Mouse (Mus musculus): ENCODE data around the gene Lrmda.

The Lrmda gene

DNA sequence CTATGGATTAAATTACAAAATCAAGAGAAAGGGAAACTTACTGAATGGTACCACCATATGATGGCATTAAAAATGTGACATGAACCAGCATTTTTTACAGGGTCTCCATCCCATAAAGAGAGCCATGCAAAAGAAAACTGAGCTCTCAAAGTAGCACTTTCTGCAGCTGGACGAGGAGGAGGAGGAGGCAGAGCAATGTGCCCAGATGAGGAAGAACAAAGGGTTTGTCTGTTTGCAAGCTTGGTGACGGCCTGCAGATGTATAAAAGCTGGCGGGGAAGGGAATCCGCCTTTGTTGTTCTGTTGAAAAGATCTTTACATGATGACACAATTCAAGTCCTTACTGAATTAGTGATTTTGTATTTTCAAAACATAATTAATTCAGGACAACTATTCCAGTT, 841.1 kb downstream of the Lrmda start:
- no peak for DNase-seq (ENCODE audit: low spot score in 2 of 2)

DNA sequence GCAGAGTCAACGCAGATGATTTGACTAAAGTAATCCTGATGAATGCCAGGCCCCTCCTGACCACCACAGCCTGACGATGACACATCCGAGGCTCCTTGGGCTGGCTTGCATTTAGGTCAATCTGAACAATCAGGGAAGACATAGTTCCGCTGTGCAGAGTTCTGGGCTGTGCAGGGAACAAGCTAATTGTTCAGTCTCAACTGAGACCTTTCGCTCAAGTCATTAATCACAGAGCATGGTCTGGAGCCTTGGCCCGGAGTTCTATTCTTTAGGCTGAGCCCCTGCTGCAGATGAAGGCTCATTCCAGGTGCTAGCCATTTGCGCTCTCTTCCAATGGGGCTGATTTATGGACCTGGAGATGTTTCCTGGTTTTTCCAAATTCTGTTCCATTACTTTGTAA, 844.6 kb downstream of the Lrmda start:
- no peak for DNase-seq (ENCODE audit: low spot score in 2 of 2)

- no peak for DNase-seq (ENCODE audit: low spot score in 2 of 2)
Measured at GRCm38 (mm10) chr14:22874584-22874983, 855.1 kb downstream of the Lrmda start.

DNA sequence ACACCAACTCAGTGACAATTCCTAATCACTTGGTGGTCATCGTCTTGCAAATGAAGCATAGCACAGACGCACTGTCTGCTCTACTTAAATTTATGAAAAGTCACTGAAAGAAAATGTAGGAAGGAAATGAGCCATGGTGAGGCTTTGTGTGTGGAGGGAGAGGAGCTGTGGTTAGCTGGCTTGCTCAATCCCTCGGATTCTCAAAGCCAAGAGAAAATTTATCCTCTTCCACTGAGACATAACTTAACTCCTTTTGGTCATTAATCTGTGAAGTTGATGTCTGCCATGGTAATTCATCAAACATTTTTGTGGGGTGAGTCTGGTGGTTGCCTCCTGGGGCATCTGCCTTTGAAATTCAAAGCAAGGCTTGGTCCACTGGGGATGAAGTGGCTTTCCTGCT, 867.7 kb downstream of the Lrmda start:
- no peak for DNase-seq (ENCODE audit: low spot score in 2 of 2)

DNA sequence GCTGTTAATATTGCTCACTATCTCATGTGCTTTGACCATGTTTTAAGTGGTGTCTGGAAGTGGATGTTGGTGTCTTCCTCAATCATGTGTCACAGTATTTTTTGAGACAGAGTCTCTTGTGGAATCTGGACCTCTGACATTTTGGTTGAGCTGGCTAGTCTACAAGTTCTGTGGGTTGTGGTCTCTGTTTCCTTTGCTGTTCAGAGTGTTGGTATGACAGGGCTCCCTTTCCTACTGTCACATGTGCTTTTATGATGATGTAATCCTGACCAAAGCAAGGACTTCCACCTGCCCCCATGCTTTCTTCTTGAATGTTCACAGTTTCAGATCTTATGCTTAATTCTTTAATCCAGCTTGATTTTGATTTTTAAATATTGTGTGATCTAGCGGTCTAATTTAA, 879.8 kb downstream of the Lrmda start:
- DNase-seq (ENCODE audit: low spot score in 2 of 2): no peak

DNA sequence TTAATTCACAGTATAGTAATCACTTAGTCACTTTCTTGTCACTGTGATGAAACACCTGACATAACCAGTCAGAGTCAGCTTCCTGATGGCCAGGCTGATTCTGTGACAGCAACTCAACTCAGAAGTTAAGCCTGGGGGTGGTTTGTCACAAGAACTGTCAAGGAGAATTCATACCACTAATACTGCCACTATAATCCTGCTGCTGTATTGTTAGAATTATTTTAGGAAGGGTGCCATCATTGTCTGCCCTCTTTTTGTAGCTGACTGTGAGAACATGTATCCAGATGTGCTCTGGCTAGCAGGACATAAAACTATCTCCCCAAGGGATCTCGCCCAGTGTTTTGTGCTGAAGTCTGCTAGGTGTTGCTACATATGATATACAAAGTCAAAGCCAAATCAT, 882.6 kb downstream of the Lrmda start:
- no peak for DNase-seq (ENCODE audit: low spot score in 2 of 2)

DNA sequence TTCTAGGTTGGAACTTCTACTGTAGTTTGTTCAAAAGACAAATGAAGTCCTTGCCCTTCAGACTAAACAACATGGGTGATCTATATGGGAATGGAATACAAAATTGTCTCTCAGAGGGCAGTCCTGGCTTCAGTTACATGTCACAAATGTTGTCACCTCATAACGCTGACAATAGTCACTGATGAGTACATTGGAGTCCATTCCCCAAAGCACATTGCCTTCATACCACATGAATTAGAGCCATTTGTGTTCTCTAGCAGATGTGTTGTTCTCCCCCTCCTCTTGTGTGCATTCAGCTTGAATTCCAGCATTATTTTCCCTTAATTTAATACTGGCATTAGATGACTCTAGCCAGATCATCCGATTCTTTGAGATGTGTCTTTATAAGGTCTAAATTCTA, 883.4 kb downstream of the Lrmda start:
- no peak for DNase-seq (ENCODE audit: low spot score in 2 of 2)

GRCm38 (mm10) chr14:22905741-22906667, 886.5 kb downstream of the Lrmda start:
- DNase-seq (ENCODE audit: low spot score in 2 of 2): no peak

DNA sequence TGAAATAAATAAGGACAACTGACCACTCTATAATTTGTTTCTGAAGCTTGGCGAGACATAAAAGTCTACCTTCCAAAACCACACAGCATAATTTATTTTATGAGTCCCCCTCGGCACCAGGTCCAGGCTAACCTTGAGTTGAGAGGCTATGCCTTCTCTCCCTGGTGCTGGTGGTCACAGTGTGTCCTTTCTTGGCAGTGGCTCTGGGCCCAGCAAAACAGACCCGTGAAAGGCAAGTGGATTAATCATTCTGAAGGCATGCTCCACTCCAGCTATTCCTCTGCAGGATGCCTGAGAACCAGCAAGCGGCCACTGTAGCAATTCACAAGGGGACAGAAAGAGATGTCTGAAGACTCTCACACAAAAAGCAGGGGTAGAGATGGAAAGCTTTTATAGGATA, 887.2 kb downstream of the Lrmda start:
- DNase-seq (ENCODE audit: low spot score in 2 of 2): peak; percentile 23 to 29

GRCm38 (mm10) chr14:22907221-22907620, 887.7 kb downstream of the Lrmda start:
- DNase-seq (ENCODE audit: low spot score in 2 of 2): no peak

DNA sequence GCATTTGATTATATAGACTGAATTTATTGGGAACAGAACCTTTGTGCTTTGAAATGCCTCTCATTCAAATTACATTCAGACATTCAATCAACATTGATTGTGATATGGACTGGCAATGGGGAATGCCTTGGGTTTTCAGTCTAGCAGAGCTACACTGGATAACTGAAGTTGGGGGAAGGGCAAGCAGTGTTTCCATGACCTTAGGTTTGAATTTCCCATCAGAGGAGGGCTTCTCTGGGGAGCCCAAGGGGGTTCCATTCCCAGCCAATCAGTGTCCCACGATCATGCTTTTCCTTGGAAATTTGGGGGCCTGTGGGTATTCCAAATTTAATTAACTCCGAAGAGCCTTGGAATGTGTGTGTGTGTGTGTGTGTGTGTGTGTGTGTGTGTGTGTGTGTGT, 888.5 kb downstream of the Lrmda start:
- no peak for DNase-seq (ENCODE audit: low spot score in 2 of 2)

GRCm38 (mm10) chr14:22915463-22915862, 896.0 kb downstream of the Lrmda start:
- DNase-seq (ENCODE audit: low spot score in 2 of 2): no peak

DNA sequence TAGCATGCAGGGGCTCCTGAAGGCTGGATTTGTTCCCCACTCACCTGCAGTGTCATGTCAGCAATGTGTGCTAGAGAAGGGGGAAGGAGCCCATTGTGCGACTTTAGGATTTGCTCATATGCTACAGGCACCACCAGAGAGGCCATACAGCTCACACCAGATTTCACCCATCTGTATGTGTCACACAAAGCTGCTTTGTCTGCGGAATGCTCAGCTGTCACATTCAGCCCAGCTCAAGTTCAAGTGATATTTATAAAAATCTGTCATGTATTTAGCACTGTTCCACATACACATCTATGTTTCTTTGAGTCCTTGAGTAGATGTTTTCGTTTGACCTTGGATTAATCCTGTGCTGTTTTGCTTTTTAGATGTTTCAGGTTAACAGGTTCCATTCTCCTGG, 899.0 kb downstream of the Lrmda start:
- no peak for DNase-seq (ENCODE audit: low spot score in 2 of 2)

- no peak for DNase-seq (ENCODE audit: low spot score in 2 of 2)
Measured at GRCm38 (mm10) chr14:22918931-22919330, 899.4 kb downstream of the Lrmda start.

GRCm38 (mm10) chr14:22921152-22921551, 901.6 kb downstream of the Lrmda start:
- no peak for DNase-seq (ENCODE audit: low spot score in 2 of 2)

GRCm38 (mm10) chr14:22921796-22922195, 902.3 kb downstream of the Lrmda start:
- DNase-seq (ENCODE audit: low spot score in 2 of 2): no peak

GRCm38 (mm10) chr14:22922571-22922970, 903.1 kb downstream of the Lrmda start:
- no peak for DNase-seq (ENCODE audit: low spot score in 2 of 2)

- DNase-seq (ENCODE audit: low spot score in 2 of 2): no peak
Measured at GRCm38 (mm10) chr14:22923251-22923650, 903.7 kb downstream of the Lrmda start.

DNA sequence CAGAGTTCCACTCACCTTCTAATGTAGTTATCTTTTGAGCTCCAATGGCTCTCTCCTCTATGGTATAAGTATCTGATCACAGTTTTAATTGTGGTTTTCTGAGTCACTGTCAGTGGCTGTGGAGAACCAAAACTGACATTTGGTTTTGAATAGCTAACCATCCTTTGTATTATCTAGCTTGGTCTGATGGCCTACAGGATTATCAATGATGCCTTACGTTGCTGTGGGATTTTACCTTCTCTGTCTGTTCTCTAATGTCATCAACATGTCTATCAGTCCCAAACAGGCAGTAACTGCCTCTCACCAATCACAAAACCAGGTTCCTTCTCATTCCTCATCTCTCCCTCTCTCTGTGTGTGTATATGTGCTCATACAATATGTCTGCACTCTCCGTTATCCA, 908.8 kb downstream of the Lrmda start:
- DNase-seq (ENCODE audit: low spot score in 2 of 2): no peak

DNA sequence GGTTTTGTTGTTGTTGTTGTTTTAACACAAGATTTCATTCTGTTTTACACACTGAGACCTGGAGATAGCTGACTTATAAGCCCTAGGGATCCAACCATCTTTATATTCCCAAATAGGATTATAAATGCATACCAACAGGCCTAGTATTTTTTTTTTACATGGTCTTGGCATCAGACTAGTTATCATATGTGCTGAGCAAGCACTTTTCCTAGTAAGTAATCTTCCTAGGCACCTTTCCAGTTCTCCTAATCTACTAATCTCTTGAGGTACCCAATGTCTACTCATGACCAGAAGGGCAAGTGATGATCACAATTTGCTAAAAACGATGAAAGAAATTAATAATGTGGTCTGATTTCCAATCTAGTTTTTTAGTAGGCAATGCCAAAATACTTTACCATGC, 909.2 kb downstream of the Lrmda start:
- DNase-seq (ENCODE audit: low spot score in 2 of 2): no peak

GRCm38 (mm10) chr14:22929585-22929984, 910.1 kb downstream of the Lrmda start:
- DNase-seq (ENCODE audit: low spot score in 2 of 2): no peak

DNA sequence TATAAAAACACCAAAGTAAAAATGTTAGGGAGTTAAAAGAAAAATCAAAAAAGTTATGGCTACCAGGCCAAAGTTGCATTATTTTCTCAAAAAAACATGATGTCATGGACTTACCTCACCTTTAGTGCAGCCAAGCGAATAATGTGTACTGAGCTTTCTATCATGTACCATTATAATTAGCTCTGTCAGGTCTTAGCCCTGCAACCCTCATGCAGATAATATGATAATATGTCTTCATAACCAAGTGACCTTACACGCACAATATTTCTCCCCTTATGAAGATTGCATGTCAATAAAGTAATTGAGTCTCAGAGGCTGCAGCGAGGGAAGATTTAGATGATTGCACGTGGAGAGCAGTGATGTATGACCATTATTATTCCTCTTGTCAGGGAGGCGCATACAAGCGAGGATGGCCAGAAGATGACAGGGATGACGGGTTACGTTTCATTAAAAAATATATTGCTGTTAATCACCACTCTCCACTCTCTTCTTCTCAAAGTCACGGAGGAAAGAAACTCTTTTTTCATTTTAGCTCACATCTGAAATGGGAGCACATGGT, 911.1 kb downstream of the Lrmda start:
- DNase-seq (ENCODE audit: low spot score in 2 of 2): no peak

- DNase-seq (ENCODE audit: low spot score in 2 of 2): no peak
Measured at GRCm38 (mm10) chr14:22931114-22931822, 911.8 kb downstream of the Lrmda start.

Data from frontal cortex, postnatal 10 days (tissue).